Mouse (Mus musculus) heart, embryonic 15.5 days (tissue): ENCODE measurements around the gene Eme1. TPM values are rescaled to one million over a fixed set of nuclear protein-coding genes. Genes with fewer than 3 reads are reported as not detected.
A peak's percentile ranks its signal among the peaks of the same experiment; 100 is the strongest.
"Not testable (repeated sequence)": the region's sequence is repeated elsewhere in the genome, so short reads cannot be mapped to it uniquely, and the experiment has no call there.

Experiments used
- ATAC-seq: fragments of 200-750 bp; cut with Nextera tagmentation; replicated peaks from 2 replicates; pipeline ENCODE4 v1.8.0; 2017; ENCODE audit warnings: low read depth, moderate TSS enrichment; ENCODE audit not compliant: insufficient number of reproducible peaks, insufficient read depth, low FRiP score
- H3K27ac ChIP-seq: fragments of 300-500 bp; sonication (generic); 2 replicates; pipeline ENCODE4 v1.5.1; 2015; ENCODE audit warnings: mild to moderate bottlenecking, inconsistent platforms
- H3K27me3 ChIP-seq: fragments of 300-500 bp; sonication (generic); 2 replicates; pipeline ENCODE4 v1.6.1; 2015; ENCODE audit warnings: inconsistent platforms
- H3K36me3 ChIP-seq: fragments of 300-500 bp; sonication (generic); 2 replicates; pipeline ENCODE4 v1.6.1; 2015; ENCODE audit warnings: mild to moderate bottlenecking, inconsistent platforms
- H3K4me1 ChIP-seq: fragments of 300-500 bp; sonication (generic); replicated peaks from 2 replicates; pipeline ENCODE4 v1.6.1; 2015; ENCODE audit warnings: inconsistent platforms
- H3K4me2 ChIP-seq: fragments of 300-500 bp; sonication (generic); 2 replicates; pipeline ENCODE4 v1.6.1; 2015; ENCODE audit warnings: inconsistent platforms, mild to moderate bottlenecking, moderate library complexity
- H3K4me3 ChIP-seq: fragments of 300-500 bp; sonication (generic); 2 replicates; pipeline ENCODE4 v1.5.1; 2015; ENCODE audit warnings: mild to moderate bottlenecking, inconsistent platforms
- H3K9ac ChIP-seq: fragments of 300-500 bp; sonication (generic); 2 replicates; pipeline ENCODE4 v1.6.1; 2015; ENCODE audit warnings: mild to moderate bottlenecking, inconsistent platforms
- H3K9me3 ChIP-seq: fragments of 300-500 bp; sonication (generic); replicated peaks from 2 replicates; pipeline ENCODE4 v1.6.1; 2016; ENCODE audit warnings: inconsistent platforms
- WGBS: fragments of 180-500 bp; shearing (Covaris S2); methylation state at CpG from one replicate; pipeline ENCODE4 v1.1.7; 2015; ENCODE audit warnings: mixed read lengths; 5-methylcytosine and 5-hydroxymethylcytosine counted together
- polyA plus RNA-seq: library from polyadenylated mRNA; unstranded; fragments of >200 nt; fragmentation: Nextera tagmentation; extraction: Ambion mirVana; gene quantifications from 2 replicates; pipeline ENCODE4 v1.2.1, GENCODE M21; 2015

Eme1 gene
- polyA plus RNA-seq, 1 experiment from 2014 or later, result 8.7 TPM

GRCm38 (mm10) chr11:94680639-94681038 is 26.9 kb upstream of the Eme1 start:
- H3K4me1 ChIP-seq, result peaks cover 14% of the 10 kb centered on the region
- H3K36me3 ChIP-seq, result no peaks in the 10 kb centered on the region
- H3K9me3 ChIP-seq, result no peaks in the 10 kb centered on the region
- ATAC-seq, result no peak
- H3K4me2 ChIP-seq, result no peak overlapping the region
- H3K27me3 ChIP-seq, result no peaks in the 10 kb centered on the region
- no peak overlapping the region for H3K9ac ChIP-seq
- no peak overlapping the region for H3K4me3 ChIP-seq
- no peak overlapping the region for H3K27ac ChIP-seq

- Histone ChIP-seq H3K4me2 (peak overlapping the region; percentile 82), H3K27ac (no peak overlapping the region), H3K9me3 (no peaks in the 10 kb centered on the region), H3K4me1 (peaks cover 30% of the 10 kb centered on the region), H3K9ac (peak overlapping the region; percentile 98; the same call in 1 of the 2 replicates), H3K4me3 (peak overlapping the region; percentile 96), H3K27me3 (no peaks in the 10 kb centered on the region), H3K36me3 (no peaks in the 10 kb centered on the region)
- ATAC-seq, result no peak
- 30% methylated on average over 15 of the region's 15 CpGs for WGBS
Measured at GRCm38 (mm10) chr11:94677607-94678145, 23.9 kb upstream of the Eme1 start.

GRCm38 (mm10) chr11:94676754-94677606 is 23.2 kb upstream of the Eme1 start, which contains the start of gene Xylt2:
Gene Xylt2, minus strand, starts transcription at chr11:94677515.
- Histone ChIP-seq H3K9me3 (no peaks in the 10 kb centered on the region), H3K4me3 (peak within 1 kb of the TSS; percentile 96), H3K9ac (peak within 1 kb of the TSS; percentile 98), H3K27ac (peak within 1 kb of the TSS; percentile 83), H3K4me1 (peaks cover 30% of the 10 kb centered on the region), H3K36me3 (no peaks in the 10 kb centered on the region), H3K27me3 (no peaks in the 10 kb centered on the region), H3K4me2 (peak within 1 kb of the TSS; percentile 82)
- WGBS, result under 1% methylated on average over 78 of the region's 82 CpGs
- peak; percentile 97 for ATAC-seq

- H3K4me2 ChIP-seq, result peak overlapping the region; percentile 82
- peak overlapping the region; percentile 98 for H3K9ac ChIP-seq
- no peaks in the 10 kb centered on the region for H3K27me3 ChIP-seq
- peaks cover 30% of the 10 kb centered on the region for H3K4me1 ChIP-seq
- ATAC-seq, result no peak
- H3K36me3 ChIP-seq, result no peaks in the 10 kb centered on the region
- H3K9me3 ChIP-seq, result no peaks in the 10 kb centered on the region
- whole genome bisulfite sequencing, result 38% methylated on average over 4 of the region's 4 CpGs
- H3K4me3 ChIP-seq, result peak overlapping the region; percentile 96
- no peak overlapping the region; the same call in 1 of the 2 replicates for H3K27ac ChIP-seq
Measured at GRCm38 (mm10) chr11:94676308-94676707, 22.5 kb upstream of the Eme1 start.

- Histone ChIP-seq H3K36me3 (no peaks in the 10 kb centered on the region; the same call in 1 of the 2 replicates), H3K4me3 (no peak overlapping the region), H3K27me3 (no peaks in the 10 kb centered on the region), H3K4me2 (no peak overlapping the region), H3K9me3 (no peaks in the 10 kb centered on the region), H3K27ac (no peak overlapping the region), H3K4me1 (peaks cover 30% of the 10 kb centered on the region), H3K9ac (no peak overlapping the region)
- 68% methylated on average over 5 of the region's 5 CpGs for WGBS
- ATAC-seq, result no peak
Measured at GRCm38 (mm10) chr11:94675446-94675845, 21.7 kb upstream of the Eme1 start.

- Histone ChIP-seq H3K9me3 (no peaks in the 10 kb centered on the region), H3K27ac (no peak overlapping the region), H3K4me2 (no peak overlapping the region), H3K4me3 (no peak overlapping the region), H3K36me3 (peaks cover 3% of the 10 kb centered on the region; the same call in 1 of the 2 replicates), H3K4me1 (peaks cover 30% of the 10 kb centered on the region), H3K27me3 (no peaks in the 10 kb centered on the region), H3K9ac (no peak overlapping the region)
- 71% methylated on average over 5 of the region's 5 CpGs for WGBS
- ATAC-seq, result no peak
Measured at GRCm38 (mm10) chr11:94674984-94675383, 21.2 kb upstream of the Eme1 start.

GRCm38 (mm10) chr11:94665281-94665680 is 11.5 kb upstream of the Eme1 start:
- H3K9me3 ChIP-seq, result no peaks in the 10 kb centered on the region
- 91% methylated on average over 6 of the region's 6 CpGs for whole genome bisulfite sequencing
- no peak overlapping the region for H3K27ac ChIP-seq
- no peak overlapping the region for H3K9ac ChIP-seq
- no peak overlapping the region for H3K4me2 ChIP-seq
- no peaks in the 10 kb centered on the region for H3K27me3 ChIP-seq
- peaks cover 87% of the 10 kb centered on the region for H3K36me3 ChIP-seq
- H3K4me3 ChIP-seq, result no peak overlapping the region
- ATAC-seq, result no peak
- no peaks in the 10 kb centered on the region for H3K4me1 ChIP-seq

- H3K4me2 ChIP-seq, result no peak overlapping the region
- 59% methylated on average over 1 of the region's 1 CpGs for WGBS
- no peak overlapping the region for H3K27ac ChIP-seq
- H3K4me1 ChIP-seq, result no peaks in the 10 kb centered on the region
- H3K9me3 ChIP-seq, result no peaks in the 10 kb centered on the region
- H3K4me3 ChIP-seq, result no peak overlapping the region
- H3K9ac ChIP-seq, result no peak overlapping the region
- ATAC-seq, result no peak
- no peaks in the 10 kb centered on the region for H3K27me3 ChIP-seq
- H3K36me3 ChIP-seq, result peaks cover 74% of the 10 kb centered on the region
Measured at GRCm38 (mm10) chr11:94661344-94661743, 7.6 kb upstream of the Eme1 start.

- no peak for ATAC-seq
- peaks cover 16% of the 10 kb centered on the region for H3K4me1 ChIP-seq
- peak overlapping the region; percentile 76 for H3K9ac ChIP-seq
- peak overlapping the region; percentile 83 for H3K4me3 ChIP-seq
- no peaks in the 10 kb centered on the region for H3K27me3 ChIP-seq
- peaks cover 22% of the 10 kb centered on the region for H3K36me3 ChIP-seq
- H3K27ac ChIP-seq, result no peak overlapping the region
- 44% methylated on average over 8 of the region's 8 CpGs for WGBS
- no peaks in the 10 kb centered on the region for H3K9me3 ChIP-seq
- peak overlapping the region; percentile 86 for H3K4me2 ChIP-seq
Measured at GRCm38 (mm10) chr11:94652973-94653372, 791 bp downstream of the Eme1 start.

- H3K4me1 ChIP-seq, result peaks cover 16% of the 10 kb centered on the region
- not testable (repeated sequence) for H3K9me3 ChIP-seq, H3K4me2 ChIP-seq, ATAC-seq, H3K9ac ChIP-seq, H3K27me3 ChIP-seq, H3K27ac ChIP-seq, H3K4me3 ChIP-seq
- 89% methylated on average over 7 of the region's 7 CpGs for WGBS
- H3K36me3 ChIP-seq, result peaks cover 28% of the 10 kb centered on the region
Measured at GRCm38 (mm10) chr11:94651241-94651640, 2.5 kb downstream of the Eme1 start.

- no peak overlapping the region for H3K9ac ChIP-seq
- H3K27me3 ChIP-seq, result no peaks in the 10 kb centered on the region
- no peak overlapping the region for H3K4me3 ChIP-seq
- H3K36me3 ChIP-seq, result peaks cover 67% of the 10 kb centered on the region
- no peaks in the 10 kb centered on the region for H3K9me3 ChIP-seq
- H3K4me1 ChIP-seq, result no peaks in the 10 kb centered on the region
- ATAC-seq, result no peak
- WGBS, result 93% methylated on average over 4 of the region's 4 CpGs
- no peak overlapping the region for H3K27ac ChIP-seq
- no peak overlapping the region for H3K4me2 ChIP-seq
Measured at GRCm38 (mm10) chr11:94646457-94646856, 7.3 kb downstream of the Eme1 start.
